Mouse (Mus musculus): ENCODE measurements around the gene 1810037I17Rik.
A peak's percentile ranks its signal among the peaks of the same experiment; 100 is the strongest.

1810037I17Rik gene

GRCm38 (mm10) chr3:122924009-122924914 is at the start of gene 1810037I17Rik:
Gene 1810037I17Rik, plus strand, starts transcription at chr3:122924203.
- DNase-seq (ENCODE audit: low spot score) = peak; percentile 99

GRCm38 (mm10) chr3:122876870-122877269 is 47.1 kb upstream of the 1810037I17Rik start:
- no peak for DNase-seq (ENCODE audit: low spot score)

GRCm38 (mm10) chr3:122877543-122877942 is 46.5 kb upstream of the 1810037I17Rik start:
- no peak for DNase-seq (ENCODE audit: low spot score)

GRCm38 (mm10) chr3:122878705-122879315 is 45.2 kb upstream of the 1810037I17Rik start:
- DNase-seq (ENCODE audit: low spot score) = no peak

GRCm38 (mm10) chr3:122887505-122888301 is 36.3 kb upstream of the 1810037I17Rik start:
- no peak for DNase-seq (ENCODE audit: low spot score)

GRCm38 (mm10) chr3:122888371-122888819 is 35.6 kb upstream of the 1810037I17Rik start:
- DNase-seq (ENCODE audit: low spot score) = no peak

- DNase-seq (ENCODE audit: low spot score) = no peak
These were observed 29.2 kb upstream of the 1810037I17Rik start, which contains the start of gene Fabp2 for GRCm38 (mm10) chr3:122894772-122895171. Gene Fabp2, plus strand, starts transcription at chr3:122895072.

- no peak for DNase-seq (ENCODE audit: low spot score)
These were observed 28.7 kb upstream of the 1810037I17Rik start for GRCm38 (mm10) chr3:122895189-122895731.

- no peak for DNase-seq (ENCODE audit: low spot score)
These were observed 25.7 kb upstream of the 1810037I17Rik start for GRCm38 (mm10) chr3:122898254-122898653.

- DNase-seq (ENCODE audit: low spot score) = peak; percentile 52
These were observed 20.1 kb upstream of the 1810037I17Rik start for GRCm38 (mm10) chr3:122903746-122904433.

- DNase-seq (ENCODE audit: low spot score) = no peak
These were observed 16.2 kb upstream of the 1810037I17Rik start for GRCm38 (mm10) chr3:122907841-122908240.

GRCm38 (mm10) chr3:122915493-122915892 is 8.5 kb upstream of the 1810037I17Rik start:
- DNase-seq (ENCODE audit: low spot score) = no peak

GRCm38 (mm10) chr3:122916191-122916680 is 7.8 kb upstream of the 1810037I17Rik start:
- no peak for DNase-seq (ENCODE audit: low spot score)

GRCm38 (mm10) chr3:122918672-122919071 is 5.3 kb upstream of the 1810037I17Rik start:
- DNase-seq (ENCODE audit: low spot score) = no peak

GRCm38 (mm10) chr3:122919260-122919659 is 4.7 kb upstream of the 1810037I17Rik start, which contains the start of gene Gm10959:
Gene Gm10959, minus strand, starts transcription at chr3:122919360.
- no peak for DNase-seq (ENCODE audit: low spot score)

GRCm38 (mm10) chr3:122920572-122921435 is 3.2 kb upstream of the 1810037I17Rik start:
- no peak for DNase-seq (ENCODE audit: low spot score)

- DNase-seq (ENCODE audit: low spot score) = no peak
These were observed 2.1 kb upstream of the 1810037I17Rik start for GRCm38 (mm10) chr3:122921676-122922527.

- no peak for DNase-seq (ENCODE audit: low spot score)
These were observed 856 bp upstream of the 1810037I17Rik start for GRCm38 (mm10) chr3:122923147-122923546.

- DNase-seq (ENCODE audit: low spot score) = no peak
These were observed 5.7 kb downstream of the 1810037I17Rik start for GRCm38 (mm10) chr3:122929723-122930122.

Measured in testis, postnatal 10 days (tissue).